Mouse (Mus musculus) bone marrow macrophage, adult 2 months (primary cell): ENCODE measurements around the gene Dhx58.

Source experiments
- CTCF ChIP-seq: IDR thresholded peaks from 2 replicates; pipeline ENCODE4 v1.5.1; 2012; ENCODE audit warnings: low read depth, mild to moderate bottlenecking, low read length, moderate library complexity
- POLR2A ChIP-seq: IDR thresholded peaks from 2 replicates; pipeline ENCODE4 v1.6.1; 2012; ENCODE audit warnings: mild to moderate bottlenecking, low read depth, low read length, borderline replicate concordance

DNA sequence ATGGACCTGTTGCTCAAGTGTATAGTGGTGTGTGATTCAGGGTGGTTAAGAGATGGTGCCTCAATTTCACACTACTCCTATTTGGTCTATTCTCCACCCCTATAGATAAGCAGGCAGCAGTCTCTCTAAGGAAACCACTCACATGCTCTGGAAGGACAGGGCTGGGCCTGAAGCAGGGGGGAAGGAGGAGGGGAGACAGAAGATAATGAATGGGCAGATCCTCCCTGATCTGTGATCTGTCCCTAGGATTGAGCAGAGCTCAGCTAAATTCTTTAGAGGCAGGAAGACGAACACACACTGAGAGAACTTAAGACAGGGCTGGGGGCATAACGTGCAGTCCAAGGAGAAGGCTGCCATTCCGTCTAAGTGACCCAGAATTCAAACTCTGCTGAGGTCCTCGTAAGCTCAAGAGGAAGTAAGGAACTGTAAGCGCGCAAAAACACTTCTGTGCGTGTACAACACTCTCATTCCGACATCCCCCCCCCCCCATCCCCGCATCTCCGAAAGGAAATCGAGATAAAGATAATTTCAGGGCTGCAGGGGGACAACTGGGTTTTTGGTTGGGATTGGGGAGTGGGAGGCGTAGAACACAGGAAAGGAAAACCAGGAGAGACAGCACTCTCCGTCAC lies 33.1 kb upstream of the Dhx58 start:
- TF ChIP-seq POLR2A: no peak
- TF ChIP-seq CTCF: no peak
